In the genomic region with DNA sequence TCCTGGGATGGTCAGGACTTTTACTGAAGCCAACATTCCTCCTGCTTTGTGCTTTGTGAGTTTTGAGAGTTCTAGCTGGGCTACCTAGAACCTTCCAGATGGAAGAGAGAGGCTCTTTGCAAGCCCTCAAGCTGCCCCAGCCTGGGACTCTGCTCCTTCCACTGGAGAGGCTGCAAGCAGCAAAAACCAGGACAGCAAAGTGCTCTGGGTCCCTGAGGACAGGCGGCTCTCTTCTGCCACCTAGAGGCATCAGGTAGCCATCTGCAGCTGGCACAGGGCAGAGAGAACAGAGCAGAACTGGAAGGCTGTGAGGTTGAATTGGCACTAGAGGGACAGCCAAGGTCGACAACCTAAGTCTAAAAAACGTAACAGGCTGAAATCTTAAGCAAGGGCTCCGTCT, we compare ENCODE assay signal across 9 mouse cellular contexts. TPM values are rescaled to one million over a fixed set of nuclear protein-coding genes. Genes with fewer than 3 reads are reported as not detected.
DNase-seq lines count a peak whose midpoint lies in the region; ATAC-seq and TF ChIP-seq lines count a peak whose summit lies in the region.
"Had no signal": no experiment of that assay in that cellular context is flagged by ENCODE, and none has a peak within 500 bp of the region (broad histone marks: within the 10 kb centered on the region; RNA-seq: fewer than 3 reads in every experiment).

No protein-coding gene starts in this region.

- DNase-seq in MN1 (ENCODE audit: low spot score): peak; percentile 10
- peak; percentile 84 to 86 for DNase-seq in cerebellum, adult 2 months
- peak; percentile 18 to 25 for DNase-seq in gastrocnemius, adult 8-10 months (ENCODE audit: low spot score in 2 of 2)
- peak; percentile 32 to 84 for DNase-seq in layer of hippocampus, adult 18-20 months (ENCODE audit: low spot score in 2 of 2)
- DNase-seq in lung, embryonic 14.5 days: peak; percentile 87
- DNase-seq in right cerebral cortex, postnatal 14 days: peak; percentile 72
- peak; percentile 60 to 66 for DNase-seq in urinary bladder, postnatal 36 days (ENCODE audit: low spot score in 2 of 2)

- no peaks in the 10 kb centered on the region for H3K79me2 ChIP-seq in C2C12 (ENCODE audit: control insufficient read depth, insufficient read depth)

- H3K4me1 ChIP-seq in cerebellum, adult 2 months (ENCODE audit: control insufficient read depth, insufficient read depth, low read length): peaks cover 12% of the 10 kb centered on the region
- H3K4me1 ChIP-seq in lung, embryonic 14.5 days (ENCODE audit: insufficient read depth): no peaks in the 10 kb centered on the region
- H3K4me1 ChIP-seq: hindbrain, embryonic 15.5 days had no signal

- WGBS in cerebellum, adult 2 months: 25% methylated on average over 4 of the region's 4 CpGs
- WGBS in lung, embryonic 14.5 days: 21% methylated on average over 4 of the region's 4 CpGs

- no peaks in the 10 kb centered on the region for H3K79me3 ChIP-seq in C2C12 (ENCODE audit: low read depth)

- no peaks in the 10 kb centered on the region for H3K9me3 ChIP-seq in lung, embryonic 14.5 days (ENCODE audit: low read depth, low read length)
- H3K9me3 ChIP-seq: hindbrain, embryonic 15.5 days had no signal

- H3K27ac ChIP-seq in cerebellum, adult 2 months (ENCODE audit: insufficient read depth, low read length): no peak overlapping the region
- H3K27ac ChIP-seq in lung, embryonic 14.5 days (ENCODE audit: low read depth): no peak overlapping the region
- H3K27ac ChIP-seq: hindbrain, embryonic 15.5 days had no signal

- no peak for TF ChIP-seq POLR2A in cerebellum, adult 2 months (IDR thresholded peaks at IDR 0.05; ENCODE audit: borderline replicate concordance, insufficient read depth, low read length)

- no peak; the same call in 1 of the 2 replicates for ATAC-seq in lung, embryonic 14.5 days (ENCODE audit: insufficient read depth)

- H3ac ChIP-seq in C2C12 (ENCODE audit: control insufficient read depth, insufficient read length, low read depth): no peak overlapping the region

- H3K27me3 ChIP-seq in C2C12 (ENCODE audit: control insufficient read depth, insufficient read depth, insufficient read length): peaks cover 6% of the 10 kb centered on the region
- no peaks in the 10 kb centered on the region for H3K27me3 ChIP-seq in cerebellum, adult 2 months (ENCODE audit: control insufficient read depth, insufficient read depth, low read length)
- H3K27me3 ChIP-seq in lung, embryonic 14.5 days (ENCODE audit: insufficient read depth, low read length): no peaks in the 10 kb centered on the region
- H3K27me3 ChIP-seq: hindbrain, embryonic 15.5 days had no signal

- H3K4me2 ChIP-seq in lung, embryonic 14.5 days: no peak overlapping the region
- H3K4me2 ChIP-seq: hindbrain, embryonic 15.5 days had no signal

- no peak overlapping the region for H3K9ac ChIP-seq in lung, embryonic 14.5 days
- H3K9ac ChIP-seq: hindbrain, embryonic 15.5 days had no signal

- no peaks in the 10 kb centered on the region for H3K36me3 ChIP-seq in C2C12 (ENCODE audit: control insufficient read depth, insufficient read depth)
- no peaks in the 10 kb centered on the region for H3K36me3 ChIP-seq in lung, embryonic 14.5 days (ENCODE audit: insufficient read depth)
- H3K36me3 ChIP-seq: hindbrain, embryonic 15.5 days had no signal

- TF ChIP-seq CTCF in C2C12 (IDR thresholded peaks at IDR 0.05; ENCODE audit: control insufficient read depth, insufficient read depth, insufficient read length): peak; percentile 29
- TF ChIP-seq CTCF in cerebellum, adult 2 months (IDR thresholded peaks at IDR 0.05; ENCODE audit: borderline replicate concordance, insufficient read depth, low read depth, low read length): peak; percentile 98
- TF ChIP-seq CTCF in lung, embryonic 14.5 days (IDR thresholded peaks at IDR 0.05; ENCODE audit: low read depth): peak; percentile 93

- H3K4me3 ChIP-seq in C2C12 (ENCODE audit: insufficient read depth, poor library complexity, severe bottlenecking): no peak overlapping the region
- no peak overlapping the region for H3K4me3 ChIP-seq in cerebellum, adult 2 months (replicated peaks; ENCODE audit: insufficient read depth, low read depth, low read length)
- H3K4me3 ChIP-seq in lung, embryonic 14.5 days (ENCODE audit: low read depth, low read length): no peak overlapping the region
- H3K4me3 ChIP-seq: hindbrain, embryonic 15.5 days had no signal

TF ChIP-seq in C2C12, 6 proteins besides CTCF, POLR2A, EP300 and RAD21:
- no peak for TF ChIP-seq FOSL1 (IDR thresholded peaks at IDR 0.05; ENCODE audit: insufficient read depth, low read length, poor library complexity, severe bottlenecking)

RNA-seq across cellular contexts. Expression of a gene that starts 11.4 kb away (rescaled TPM):
- polyA plus RNA-seq in C2C12 (2012; fragmentation: generic; extraction: Trizol): not detected
- polyA plus RNA-seq in cerebellum, adult 2 months (2012; rRNA removed): 0.64 and 0.67 TPM in 2 replicates
- not detected for total RNA-seq in gastrocnemius, adult 8-10 months (2022)
- not detected for total RNA-seq in layer of hippocampus, adult 18-20 months (2021)
- not detected in 2 replicates for polyA plus RNA-seq in lung, embryonic 14.5 days (2014; fragmentation: Nextera tagmentation; extraction: Ambion mirVana)
- polyA plus RNA-seq: hindbrain, embryonic 15.5 days had no signal

RNA-seq across cellular contexts. Expression of a gene that starts 20.3 kb away (rescaled TPM):
- not detected for polyA plus RNA-seq in C2C12 (2012; fragmentation: generic; extraction: Trizol)
- polyA plus RNA-seq in cerebellum, adult 2 months (2012; rRNA removed): not detected in 2 replicates
- not detected for total RNA-seq in gastrocnemius, adult 8-10 months (2022)
- 1 to 10 TPM in 1 of 2 experiments, under 1 TPM in 1; 0.43 to 1.6 TPM for total RNA-seq in layer of hippocampus, adult 18-20 months (2021)
- 0.26 and 0.64 TPM in 2 replicates for polyA plus RNA-seq in lung, embryonic 14.5 days (2014; fragmentation: Nextera tagmentation; extraction: Ambion mirVana)
- polyA plus RNA-seq: hindbrain, embryonic 15.5 days had no signal

RNA-seq across cellular contexts. Expression of a gene that starts 22.3 kb away (rescaled TPM):
- polyA plus RNA-seq in C2C12 (2012; fragmentation: generic; extraction: Trizol): not detected
- not detected in 2 replicates for polyA plus RNA-seq in cerebellum, adult 2 months (2012; rRNA removed)
- total RNA-seq in gastrocnemius, adult 8-10 months (2022): not detected
- not detected for total RNA-seq in layer of hippocampus, adult 18-20 months (2021)
- not detected in 2 replicates for polyA plus RNA-seq in lung, embryonic 14.5 days (2014; fragmentation: Nextera tagmentation; extraction: Ambion mirVana)
- polyA plus RNA-seq: hindbrain, embryonic 15.5 days had no signal

RNA-seq across cellular contexts. Expression of a gene that starts 43.3 kb away (rescaled TPM):
- not detected for polyA plus RNA-seq in C2C12 (2012; fragmentation: generic; extraction: Trizol)
- not detected in 2 replicates for polyA plus RNA-seq in cerebellum, adult 2 months (2012; rRNA removed)
- not detected for total RNA-seq in gastrocnemius, adult 8-10 months (2022)
- not detected for total RNA-seq in layer of hippocampus, adult 18-20 months (2021)
- not detected in 2 replicates for polyA plus RNA-seq in lung, embryonic 14.5 days (2014; fragmentation: Nextera tagmentation; extraction: Ambion mirVana)
- polyA plus RNA-seq: hindbrain, embryonic 15.5 days had no signal

RNA-seq across cellular contexts. Expression of a gene that starts 57.9 kb away (rescaled TPM):
- not detected for polyA plus RNA-seq in C2C12 (2012; fragmentation: generic; extraction: Trizol)
- 0.77 and 1.2 TPM in 2 replicates for polyA plus RNA-seq in cerebellum, adult 2 months (2012; rRNA removed)
- total RNA-seq in gastrocnemius, adult 8-10 months (2022): not detected
- total RNA-seq in layer of hippocampus, adult 18-20 months (2021): not detected
- polyA plus RNA-seq in lung, embryonic 14.5 days (2014; fragmentation: Nextera tagmentation; extraction: Ambion mirVana): not detected in 2 replicates

Comparison
In these comparisons a context has a peak if more than half of its experiments do, and no peak if none do; other contexts are left out.
1. CTCF ChIP-seq: peak in every context shown above with its lines; median percentile 98 in cerebellum, adult 2 months; 93 in lung, embryonic 14.5 days; 29 in C2C12.
2. DNase-seq: peak in every context shown above with its lines; median percentile 87 in lung, embryonic 14.5 days; 85 in cerebellum, adult 2 months; 72 in right cerebral cortex, postnatal 14 days; 63 in urinary bladder, postnatal 36 days; 58 in layer of hippocampus, adult 18-20 months; 22 in gastrocnemius, adult 8-10 months; 10 in MN1.